In the genomic region with DNA sequence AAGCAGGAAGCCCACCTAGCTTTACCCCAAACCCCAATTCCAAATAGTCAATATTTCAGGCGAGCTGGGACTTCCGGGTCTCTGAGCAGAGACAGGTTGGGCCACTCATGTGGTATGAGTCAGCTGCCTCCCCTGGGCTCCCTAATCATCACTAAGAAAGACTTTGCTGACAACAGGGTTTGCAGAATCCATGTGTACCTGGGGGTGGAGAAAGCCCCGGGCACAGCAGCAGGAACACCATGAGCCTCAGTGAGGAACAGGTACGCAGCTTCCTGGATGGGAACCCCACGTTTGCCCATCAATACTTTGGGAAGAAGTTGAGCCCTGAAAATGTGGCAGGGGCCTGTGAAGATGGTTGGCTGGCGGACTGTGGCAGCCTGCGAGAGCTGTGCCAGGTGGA, we compare ENCODE assay signal across 25 mouse cellular contexts. TPM values are rescaled to one million over a fixed set of nuclear protein-coding genes. Genes with fewer than 3 reads are reported as not detected.
"Had no signal": no experiment of that assay in that cellular context is flagged by ENCODE, and none has a peak within 500 bp of the region (broad histone marks: within the 10 kb centered on the region; RNA-seq: fewer than 3 reads in every experiment).

TSS of gene Pde6b (plus strand) at position 191 of the 400 bp plus-strand sequence.

- H3K4me2 ChIP-seq: lung, embryonic 14.5 days; midbrain, embryonic 13.5 days; midbrain, embryonic 15.5 days; neural tube, embryonic 12.5 days; stomach, embryonic 15.5 days had no signal

- H3K4me3 ChIP-seq: midbrain, embryonic 10.5 days; midbrain, embryonic 13.5 days; midbrain, embryonic 15.5 days; neural tube, embryonic 12.5 days; stomach, embryonic 15.5 days had no signal

- H3K27ac ChIP-seq: liver, embryonic 14.5 days; midbrain, embryonic 10.5 days; midbrain, embryonic 13.5 days; midbrain, embryonic 15.5 days; neural tube, embryonic 12.5 days; stomach, embryonic 15.5 days; stomach, postnatal 0 days had no signal

- DNase-seq: lung, adult 18-20 months; lung, embryonic 14.5 days; lung, postnatal 10 days; lung, postnatal 4 days; right cerebral cortex, adult 18-20 months; right cerebral cortex, postnatal 25 days; thymus, adult 2 months; thymus, postnatal 25 days; thymus, postnatal 4 days had no signal

- H3K9ac ChIP-seq: liver, embryonic 14.5 days; lung, embryonic 14.5 days; midbrain, embryonic 13.5 days; midbrain, embryonic 15.5 days; neural tube, embryonic 12.5 days; stomach, embryonic 15.5 days had no signal

- H3K27me3 ChIP-seq: midbrain, embryonic 13.5 days; midbrain, embryonic 15.5 days; neural tube, embryonic 12.5 days; stomach, embryonic 15.5 days had no signal

- H3K4me1 ChIP-seq: midbrain, embryonic 10.5 days; midbrain, embryonic 13.5 days; midbrain, embryonic 15.5 days; neural tube, embryonic 12.5 days; stomach, embryonic 15.5 days had no signal

- H3K36me3 ChIP-seq: midbrain, embryonic 10.5 days; midbrain, embryonic 13.5 days; midbrain, embryonic 15.5 days; neural tube, embryonic 12.5 days; stomach, embryonic 15.5 days had no signal

- H3K9me3 ChIP-seq: midbrain, embryonic 10.5 days; midbrain, embryonic 13.5 days; midbrain, embryonic 15.5 days; neural tube, embryonic 12.5 days; stomach, embryonic 15.5 days had no signal

- ATAC-seq: midbrain, embryonic 13.5 days; midbrain, embryonic 15.5 days had no signal

RNA-seq across cellular contexts. Expression of gene Pde6b, which starts in this region (rescaled TPM):
- total RNA-seq: megakaryocyte, adult 5-6 weeks; megakaryocyte-erythroid progenitor cell, adult 5-6 weeks; midbrain, postnatal 0 days; monocyte, adult 5-6 weeks; neutrophil, adult 5-6 weeks had no signal
- polyA plus RNA-seq: liver, embryonic 16.5 days; midbrain, postnatal 0 days; neural tube, embryonic 12.5 days; neural tube, embryonic 14.5 days; spleen, adult 2 months; thymus, adult 2 months; urinary bladder, adult 2 months had no signal
